In the genomic region with DNA sequence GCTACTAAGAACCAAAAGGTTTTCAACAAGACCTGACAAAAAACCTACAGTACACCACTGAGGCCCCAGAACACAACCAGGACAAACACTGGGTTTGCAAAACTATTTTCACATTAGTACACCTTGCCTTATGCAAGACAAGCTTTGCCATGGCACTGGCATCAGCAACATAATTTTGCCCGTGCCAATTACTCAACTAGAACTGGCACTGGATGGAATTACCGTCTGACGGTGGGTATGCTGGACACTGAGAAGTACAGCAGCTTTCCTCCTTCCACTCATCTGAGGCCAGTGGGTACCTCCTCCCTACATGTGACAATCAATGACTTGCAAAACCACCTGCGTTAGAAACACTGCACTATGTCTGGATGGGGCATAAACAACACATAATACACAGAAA, we compare ENCODE assay signal across 27 mouse cellular contexts. TPM values are rescaled to one million over a fixed set of nuclear protein-coding genes. Genes with fewer than 3 reads are reported as not detected.
DNase-seq lines count a peak whose midpoint lies in the region; ATAC-seq and TF ChIP-seq lines count a peak whose summit lies in the region.
"Had no signal": no experiment of that assay in that cellular context is flagged by ENCODE, and none has a peak within 500 bp of the region (broad histone marks: within the 10 kb centered on the region; RNA-seq: fewer than 3 reads in every experiment).

No protein-coding gene starts in this region.

- H3K36me3 ChIP-seq in heart, embryonic 12.5 days = peaks cover 50% of the 10 kb centered on the region
- peaks cover 48% of the 10 kb centered on the region for H3K36me3 ChIP-seq in liver, postnatal 0 days (replicated peaks; ENCODE audit: insufficient read depth, low read length)
- peaks cover 73% of the 10 kb centered on the region for H3K36me3 ChIP-seq in liver, embryonic 12.5 days

- peak; percentile 21 for DNase-seq in adrenal gland, postnatal 10 days
- no peak for DNase-seq in adrenal gland, postnatal 4 days (ENCODE audit: low spot score in 2 of 2)
- peak; percentile 78 for DNase-seq in heart, adult 11 months
- DNase-seq in liver, postnatal 0 days = peak; percentile 6
- no peak for DNase-seq in lung, postnatal 14 days
- DNase-seq: adrenal gland, adult 2 months; forebrain, postnatal 0 days; kidney, postnatal 10 days; layer of hippocampus, postnatal 36 days; lung, postnatal 4 days; retina, postnatal 1 day; right cerebral cortex, postnatal 14 days had no signal

- H3K9ac ChIP-seq in heart, embryonic 12.5 days = no peak overlapping the region
- no peak overlapping the region for H3K9ac ChIP-seq in liver, postnatal 0 days (replicated peaks)
- no peak overlapping the region for H3K9ac ChIP-seq in liver, embryonic 12.5 days
- H3K9ac ChIP-seq: forebrain, embryonic 12.5 days; forebrain, postnatal 0 days; heart, embryonic 15.5 days; limb, embryonic 15.5 days; midbrain, embryonic 12.5 days; neural tube, embryonic 12.5 days; stomach, embryonic 15.5 days had no signal

- H3K9me3 ChIP-seq in heart, embryonic 12.5 days (replicated peaks) = no peaks in the 10 kb centered on the region
- H3K9me3 ChIP-seq in liver, postnatal 0 days (ENCODE audit: low read length) = no peaks in the 10 kb centered on the region
- no peaks in the 10 kb centered on the region for H3K9me3 ChIP-seq in liver, embryonic 12.5 days (replicated peaks)
- H3K9me3 ChIP-seq: forebrain, embryonic 12.5 days; heart, embryonic 15.5 days; limb, embryonic 10.5 days; limb, embryonic 15.5 days; megakaryocyte, embryonic 14.5 days; midbrain, embryonic 12.5 days; neural tube, embryonic 12.5 days; stomach, embryonic 15.5 days had no signal

- H3K27me3 ChIP-seq in heart, embryonic 12.5 days (replicated peaks) = no peaks in the 10 kb centered on the region
- no peaks in the 10 kb centered on the region for H3K27me3 ChIP-seq in liver, postnatal 0 days (ENCODE audit: insufficient read depth, low read length)
- no peaks in the 10 kb centered on the region for H3K27me3 ChIP-seq in liver, embryonic 12.5 days (replicated peaks)
- H3K27me3 ChIP-seq: CH12.LX; forebrain, embryonic 12.5 days; heart, embryonic 15.5 days; limb, embryonic 15.5 days; megakaryocyte, embryonic 14.5 days; midbrain, embryonic 12.5 days; neural tube, embryonic 12.5 days; stomach, embryonic 15.5 days had no signal

- no peak for TF ChIP-seq CTCF in liver, postnatal 0 days (IDR thresholded peaks at IDR 0.05; ENCODE audit: low read depth)

- H3K27ac ChIP-seq in heart, embryonic 12.5 days (ENCODE audit: poor library complexity, severe bottlenecking) = no peak overlapping the region
- H3K27ac ChIP-seq in liver, postnatal 0 days (ENCODE audit: low read depth) = no peak overlapping the region
- H3K27ac ChIP-seq in liver, embryonic 12.5 days = no peak overlapping the region
- H3K27ac ChIP-seq: forebrain, embryonic 12.5 days; heart, embryonic 15.5 days; limb, embryonic 10.5 days; limb, embryonic 15.5 days; midbrain, embryonic 12.5 days; neural tube, embryonic 12.5 days; stomach, embryonic 15.5 days had no signal

- no peak for ATAC-seq in heart, embryonic 12.5 days (ENCODE audit: insufficient number of reproducible peaks, low FRiP score)
- ATAC-seq in liver, postnatal 0 days = no peak
- ATAC-seq in liver, embryonic 12.5 days = no peak
- ATAC-seq: activated CD4-positive, CD25-positive, alpha-beta regulatory T cell, adult 4 months; forebrain, postnatal 0 days; intestine, postnatal 0 days had no signal

- 94% methylated on average over 4 of the region's 4 CpGs for WGBS in heart, embryonic 12.5 days
- 88% methylated on average over 4 of the region's 4 CpGs for whole genome bisulfite sequencing in liver, postnatal 0 days (ENCODE audit: insufficient replicate concordance)
- 82% methylated on average over 4 of the region's 4 CpGs for WGBS in liver, embryonic 12.5 days (ENCODE audit: insufficient replicate concordance)

- no peak overlapping the region for H3K4me3 ChIP-seq in heart, embryonic 12.5 days
- H3K4me3 ChIP-seq in liver, postnatal 0 days (ENCODE audit: low read depth, low read length) = no peak overlapping the region
- H3K4me3 ChIP-seq in liver, embryonic 12.5 days = no peak overlapping the region
- H3K4me3 ChIP-seq: erythroblast, embryonic 14.5 days; forebrain, embryonic 12.5 days; heart, embryonic 15.5 days; limb, embryonic 10.5 days; limb, embryonic 15.5 days; megakaryocyte, embryonic 14.5 days; midbrain, embryonic 12.5 days; myocyte; neural tube, embryonic 12.5 days; stomach, embryonic 15.5 days had no signal

- H3K4me2 ChIP-seq in heart, embryonic 12.5 days = no peak overlapping the region
- H3K4me2 ChIP-seq in liver, postnatal 0 days (ENCODE audit: low read depth, low read length) = no peak overlapping the region
- H3K4me2 ChIP-seq in liver, embryonic 12.5 days = no peak overlapping the region
- H3K4me2 ChIP-seq: forebrain, embryonic 12.5 days; heart, embryonic 15.5 days; limb, embryonic 15.5 days; midbrain, embryonic 12.5 days; neural tube, embryonic 12.5 days; stomach, embryonic 15.5 days had no signal

- H3K4me1 ChIP-seq in heart, embryonic 12.5 days (replicated peaks) = peaks cover 6% of the 10 kb centered on the region; the same call in 1 of the 2 replicates
- no peaks in the 10 kb centered on the region for H3K4me1 ChIP-seq in liver, postnatal 0 days (ENCODE audit: insufficient read depth)
- no peaks in the 10 kb centered on the region for H3K4me1 ChIP-seq in liver, embryonic 12.5 days
- H3K4me1 ChIP-seq: forebrain, embryonic 12.5 days; heart, embryonic 15.5 days; limb, embryonic 10.5 days; limb, embryonic 15.5 days; stomach, embryonic 15.5 days had no signal

- TF ChIP-seq EP300 in liver, postnatal 0 days (IDR thresholded peaks at IDR 0.05; ENCODE audit: low read depth) = no peak

RNA-seq across cellular contexts. Expression of gene Wdr37, which starts 49.5 kb away (rescaled TPM):
- 10 to 100 TPM; 28.5 to 36.1 TPM for total RNA-seq in adrenal gland, postnatal 10 days (2021)
- total RNA-seq in adrenal gland, postnatal 4 days (2021) = 10 to 100 TPM; 41.3 to 44.0 TPM
- polyA plus RNA-seq in heart, embryonic 12.5 days (2016; fragmentation: Nextera tagmentation; extraction: Ambion mirVana) = 24.2 and 26.3 TPM in 2 replicates
- 5.2 and 5.8 TPM in 2 replicates for polyA plus RNA-seq in liver, postnatal 0 days (2015; fragmentation: Nextera tagmentation; extraction: Ambion mirVana)
- 11.8 and 12.0 TPM in 2 replicates for polyA plus RNA-seq in liver, embryonic 12.5 days (2016; fragmentation: Nextera tagmentation; extraction: Ambion mirVana)

Comparison
In these comparisons a context has a peak if more than half of its experiments do, and no peak if none do; other contexts are left out.
1. DNase-seq: peak in adrenal gland, postnatal 10 days (single experiment), heart, adult 11 months (single experiment) and liver, postnatal 0 days (single experiment); none in adrenal gland, postnatal 4 days (0 of 2) and lung, postnatal 14 days (single experiment).